Mouse (Mus musculus) embryonic fibroblast, embryonic 13.5 days (primary cell): ENCODE measurements around the gene Sec14l4.

ENCODE experiments used
- CTCF ChIP-seq: IDR thresholded peaks from 2 replicates; pipeline ENCODE4 v1.5.1; 2011; ENCODE audit warnings: mild to moderate bottlenecking, control low read depth, low read length, moderate library complexity, borderline replicate concordance; ENCODE audit not compliant: insufficient read depth
- POLR2A ChIP-seq: IDR thresholded peaks from 2 replicates; pipeline ENCODE4 v1.6.1; 2011; ENCODE audit warnings: low read depth, mild to moderate bottlenecking, control low read depth, low read length, moderate library complexity

- TF ChIP-seq CTCF (no peak), POLR2A (no peak)
Measured at GRCm38 (mm10) chr11:4060866-4061575, 29.8 kb downstream of the Sec14l4 start.
